Mouse (Mus musculus): ENCODE results near the gene Tbcc. TPM values are rescaled to one million over a fixed set of nuclear protein-coding genes. Genes with fewer than 3 reads are reported as not detected.

The Tbcc gene
- polyA plus RNA-seq, 1 experiment from 2014 or later: 43.7 TPM

DNA sequence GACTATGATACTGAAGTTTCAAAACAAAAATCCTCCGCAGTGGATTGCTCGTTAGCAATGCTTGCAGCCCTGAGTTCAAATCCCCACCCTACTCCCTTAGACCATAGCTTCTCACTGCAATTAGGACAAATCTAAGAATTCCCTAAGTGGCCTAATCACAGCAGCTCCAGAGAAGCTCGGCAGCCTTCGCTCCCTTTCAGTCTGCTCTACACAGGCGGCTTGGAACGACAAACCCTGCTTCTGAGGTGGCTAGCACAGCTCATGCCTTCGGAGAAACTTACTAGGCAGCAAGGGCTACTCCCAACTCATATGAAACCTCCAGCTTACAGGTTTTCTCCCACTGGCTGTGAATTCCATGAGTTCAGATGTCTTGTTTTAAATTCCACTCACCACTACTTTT, 36.4 kb upstream of the Tbcc start:
- Histone ChIP-seq H3K4me1 (replicated peaks; ENCODE audit: control insufficient read depth, insufficient read depth, low read length) (peaks cover 23% of the 10 kb centered on the region), H3K27ac (ENCODE audit: low read depth, low read length) (no peak overlapping the region), H3K36me3 (ENCODE audit: control insufficient read depth, insufficient read depth, low read length) (0 out of 2 replicates have a peak, but pooled peaks cover 2% of the 10 kb centered on the region), H3K4me2 (no peak overlapping the region), H3K9ac (ENCODE audit: low read depth, low read length) (no peak overlapping the region), H3K4me3 (ENCODE audit: low read depth, low read length) (no peak overlapping the region), H3K27me3 (replicated peaks; ENCODE audit: control insufficient read depth, insufficient read depth, low read length) (no peaks in the 10 kb centered on the region), H3K9me3 (ENCODE audit: control insufficient read depth, low read length) (no peaks in the 10 kb centered on the region)
- ATAC-seq (replicated peaks; ENCODE audit: low FRiP score) (no peak), DNase-seq (ENCODE audit: low spot score) (no peak)
- 78% methylated on average over 7 of the region's 7 CpGs for WGBS

DNA sequence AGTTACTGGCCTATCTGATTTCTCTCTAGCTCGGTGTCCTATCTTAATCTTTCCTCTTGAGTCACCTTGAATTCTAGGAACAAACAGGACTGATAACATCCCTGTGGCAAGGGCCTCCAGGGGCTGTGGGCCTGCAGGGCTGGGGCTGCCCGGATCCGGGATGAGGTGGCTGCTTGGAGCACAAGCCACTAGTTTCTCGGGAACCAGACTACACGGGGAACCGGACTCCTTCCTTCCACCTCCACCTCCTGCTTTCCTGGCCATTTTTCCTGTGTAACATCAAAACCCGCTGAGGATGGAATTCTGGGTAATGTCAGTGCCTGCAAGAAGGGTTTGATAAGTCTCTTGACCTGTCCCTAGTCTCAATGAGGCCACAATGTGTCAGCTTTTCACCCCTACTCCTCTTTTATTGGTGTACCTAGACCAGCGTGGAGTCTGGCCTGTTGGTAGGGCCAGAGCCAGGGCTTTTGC, 35.8 kb upstream of the Tbcc start:
- ATAC-seq (replicated peaks; ENCODE audit: low FRiP score): no peak

DNA sequence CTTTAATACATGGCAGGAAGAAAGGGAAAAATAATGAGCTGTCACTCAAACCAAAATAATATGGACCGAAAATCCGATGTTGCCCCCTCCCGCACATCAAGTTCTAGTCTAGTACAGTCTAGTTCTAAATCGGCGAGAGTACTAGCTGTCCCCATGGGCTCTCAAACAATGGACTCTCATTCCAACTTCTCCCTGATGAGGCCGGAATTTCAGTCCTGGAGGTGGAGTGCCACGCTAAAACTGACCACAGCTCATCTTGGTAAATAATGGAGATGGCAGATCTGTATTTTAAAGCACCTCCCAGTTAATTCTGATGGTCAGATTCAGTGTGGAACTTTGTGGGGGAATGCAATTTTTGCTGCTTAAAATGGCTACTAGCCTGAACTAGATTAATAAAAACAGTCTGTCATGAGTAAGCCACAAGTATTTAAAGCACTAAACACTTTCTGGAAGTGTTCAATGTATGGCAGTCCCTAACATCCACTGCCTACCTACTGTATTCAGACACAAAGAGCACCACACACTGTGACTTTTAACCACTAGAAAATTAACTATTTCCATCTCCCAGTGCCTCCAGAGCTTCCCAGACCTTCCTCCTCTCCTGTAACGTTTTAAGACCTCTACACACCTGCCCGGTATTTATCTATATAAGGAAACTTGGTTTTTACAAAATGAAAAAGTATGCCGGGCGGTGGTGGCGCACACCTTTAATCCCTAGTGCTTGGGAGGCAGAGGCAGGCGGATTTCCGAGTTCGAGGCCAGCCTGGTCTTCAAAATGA, 35.0 kb upstream of the Tbcc start:
- no peak for ATAC-seq (replicated peaks; ENCODE audit: low FRiP score)
- Histone ChIP-seq H3K36me3 (ENCODE audit: control insufficient read depth, insufficient read depth, low read length) (no peaks in the 10 kb centered on the region), H3K9ac (ENCODE audit: low read depth, low read length) (peak overlapping the region; percentile 99), H3K9me3 (ENCODE audit: control insufficient read depth, low read length) (no peaks in the 10 kb centered on the region), H3K27me3 (replicated peaks; ENCODE audit: control insufficient read depth, insufficient read depth, low read length) (no peaks in the 10 kb centered on the region), H3K27ac (ENCODE audit: low read depth, low read length) (peak overlapping the region; percentile 100), H3K4me3 (ENCODE audit: low read depth, low read length) (peak overlapping the region; percentile 96), H3K4me1 (replicated peaks; ENCODE audit: control insufficient read depth, insufficient read depth, low read length) (peaks cover 23% of the 10 kb centered on the region), H3K4me2 (peak overlapping the region; percentile 72)
- 65% methylated on average over 15 of the region's 15 CpGs for WGBS
- DNase-seq (ENCODE audit: low spot score): no peak

More for the DNA sequence above, 35.8 kb upstream of the Tbcc start:
- Histone ChIP-seq H3K9ac (ENCODE audit: low read depth, low read length) (peak overlapping the region; percentile 12), H3K27me3 (replicated peaks; ENCODE audit: control insufficient read depth, insufficient read depth, low read length) (no peaks in the 10 kb centered on the region), H3K36me3 (ENCODE audit: control insufficient read depth, insufficient read depth, low read length) (no peaks in the 10 kb centered on the region), H3K4me1 (replicated peaks; ENCODE audit: control insufficient read depth, insufficient read depth, low read length) (peaks cover 23% of the 10 kb centered on the region), H3K27ac (ENCODE audit: low read depth, low read length) (no peak overlapping the region), H3K9me3 (ENCODE audit: control insufficient read depth, low read length) (no peaks in the 10 kb centered on the region), H3K4me2 (peak overlapping the region; percentile 72), H3K4me3 (ENCODE audit: low read depth, low read length) (no peak overlapping the region)
- DNase-seq (ENCODE audit: low spot score): no peak
- WGBS: 52% methylated on average over 8 of the region's 8 CpGs

DNA sequence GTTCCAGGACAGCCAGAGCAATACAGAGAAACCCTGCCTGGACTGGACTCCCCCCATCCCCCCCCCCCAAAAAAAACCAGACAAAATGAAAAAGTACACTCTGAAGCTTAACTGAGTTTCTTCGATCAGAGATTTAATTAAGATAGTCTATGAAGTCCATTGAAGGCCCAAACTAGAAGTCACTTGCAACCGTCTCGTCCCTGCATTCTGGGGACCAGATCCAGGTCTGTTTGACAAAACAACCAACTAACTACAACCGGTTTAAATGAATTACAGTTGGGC, 34.4 kb upstream of the Tbcc start:
- ATAC-seq (replicated peaks; ENCODE audit: low FRiP score) (no peak), DNase-seq (ENCODE audit: low spot score) (no peak)
- Histone ChIP-seq H3K36me3 (ENCODE audit: control insufficient read depth, insufficient read depth, low read length) (no peaks in the 10 kb centered on the region), H3K9me3 (ENCODE audit: control insufficient read depth, low read length) (no peaks in the 10 kb centered on the region), H3K27ac (ENCODE audit: low read depth, low read length) (peak overlapping the region; percentile 100), H3K27me3 (replicated peaks; ENCODE audit: control insufficient read depth, insufficient read depth, low read length) (no peaks in the 10 kb centered on the region), H3K9ac (ENCODE audit: low read depth, low read length) (peak overlapping the region; percentile 99), H3K4me2 (peak overlapping the region; percentile 72), H3K4me3 (ENCODE audit: low read depth, low read length) (peak overlapping the region; percentile 96), H3K4me1 (replicated peaks; ENCODE audit: control insufficient read depth, insufficient read depth, low read length) (peaks cover 23% of the 10 kb centered on the region)
- WGBS: 16% methylated on average over 4 of the region's 4 CpGs

DNA sequence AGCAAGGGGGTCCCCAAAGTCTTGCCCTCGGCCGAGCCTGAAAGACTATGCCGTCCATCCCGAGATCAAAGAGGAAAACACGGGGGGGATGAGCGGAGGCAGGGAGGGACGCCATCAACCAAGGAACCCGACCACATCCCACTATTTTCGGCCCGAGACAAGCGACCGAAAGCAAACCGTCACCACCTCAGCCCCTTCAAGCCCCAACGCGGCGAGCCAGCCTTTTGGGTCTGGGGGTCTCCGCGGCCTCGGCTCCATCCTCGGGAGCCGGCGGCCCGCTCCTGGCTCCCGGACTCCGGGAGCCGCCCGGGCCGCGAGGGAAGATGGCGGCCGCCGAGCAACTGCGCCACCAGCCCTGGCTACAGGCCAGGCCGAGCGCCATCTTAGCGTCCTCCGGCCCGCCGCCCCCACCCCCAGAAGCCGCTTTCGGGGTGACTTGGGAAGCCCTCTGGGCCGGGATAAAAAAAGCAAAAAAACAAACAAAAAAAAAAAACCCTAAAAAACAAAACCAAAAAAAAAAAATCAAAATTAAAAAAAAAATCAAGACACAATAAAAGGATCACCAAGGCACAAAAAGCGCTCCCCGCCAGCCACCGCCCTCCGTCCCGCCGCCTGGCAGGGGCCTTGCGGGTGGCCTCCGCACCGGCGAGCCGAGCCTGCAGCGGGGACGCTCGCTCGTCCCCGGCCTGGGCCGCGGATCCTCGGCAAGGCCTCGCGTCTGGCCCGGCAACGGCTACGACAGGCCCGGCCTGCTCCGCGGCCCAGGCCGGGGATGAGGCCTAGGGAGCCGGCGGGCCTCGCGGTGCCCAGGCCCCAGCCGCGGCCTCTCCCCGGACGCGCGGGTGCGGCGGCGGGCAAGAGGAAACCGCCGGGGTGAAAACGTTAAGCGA, 33.8 kb upstream of the Tbcc start:
- H3K36me3 ChIP-seq (ENCODE audit: control insufficient read depth, insufficient read depth, low read length): no peaks in the 10 kb centered on the region
- under 1% methylated on average over 87 of the region's 87 CpGs for WGBS
- peak overlapping the region; percentile 99 for H3K9ac ChIP-seq (ENCODE audit: low read depth, low read length)
- peak overlapping the region; percentile 72 for H3K4me2 ChIP-seq
- H3K4me1 ChIP-seq (replicated peaks; ENCODE audit: control insufficient read depth, insufficient read depth, low read length): peaks cover 23% of the 10 kb centered on the region
- DNase-seq (ENCODE audit: low spot score): peak; percentile 77
- ATAC-seq (replicated peaks; ENCODE audit: low FRiP score): peak; percentile 57
- no peaks in the 10 kb centered on the region for H3K9me3 ChIP-seq (ENCODE audit: control insufficient read depth, low read length)
- H3K27me3 ChIP-seq (replicated peaks; ENCODE audit: control insufficient read depth, insufficient read depth, low read length): no peaks in the 10 kb centered on the region
- H3K4me3 ChIP-seq (ENCODE audit: low read depth, low read length): peak overlapping the region; percentile 96
- peak overlapping the region; percentile 100 for H3K27ac ChIP-seq (ENCODE audit: low read depth, low read length)

DNA sequence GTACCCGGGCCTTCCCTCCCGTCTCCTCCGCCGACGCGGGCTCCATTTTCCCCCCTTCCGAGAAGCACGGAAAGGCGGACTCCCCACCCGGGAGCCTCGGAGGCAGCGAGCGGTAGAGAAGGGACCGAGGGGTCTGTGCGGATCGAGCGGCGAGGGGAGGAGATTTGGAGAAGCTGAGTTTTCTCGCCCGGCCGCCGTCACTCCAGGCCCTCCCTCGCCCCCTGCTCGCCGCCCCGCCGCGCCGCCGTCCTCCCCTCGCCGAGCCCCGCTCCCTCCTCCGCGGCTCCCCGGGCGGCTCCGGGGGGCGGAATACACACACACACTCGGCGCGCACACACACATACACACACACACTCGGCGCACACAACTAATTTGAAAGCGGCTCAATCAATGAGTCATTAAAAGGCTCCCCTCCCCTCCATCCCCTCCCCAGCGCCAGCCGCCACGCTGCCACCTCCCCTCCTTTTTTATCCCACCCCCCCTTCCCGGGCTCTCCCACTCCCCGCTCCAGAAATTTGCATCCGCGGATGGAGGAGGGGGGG, 33.1 kb upstream of the Tbcc start:
- Histone ChIP-seq H3K4me3 (ENCODE audit: low read depth, low read length) (peak overlapping the region; percentile 96), H3K4me2 (peak overlapping the region; percentile 72), H3K4me1 (replicated peaks; ENCODE audit: control insufficient read depth, insufficient read depth, low read length) (peaks cover 23% of the 10 kb centered on the region), H3K27me3 (replicated peaks; ENCODE audit: control insufficient read depth, insufficient read depth, low read length) (no peaks in the 10 kb centered on the region), H3K27ac (ENCODE audit: low read depth, low read length) (peak overlapping the region; percentile 100), H3K9me3 (ENCODE audit: control insufficient read depth, low read length) (no peaks in the 10 kb centered on the region), H3K36me3 (ENCODE audit: control insufficient read depth, insufficient read depth, low read length) (no peaks in the 10 kb centered on the region), H3K9ac (ENCODE audit: low read depth, low read length) (peak overlapping the region; percentile 99)
- ATAC-seq (replicated peaks; ENCODE audit: low FRiP score): peak; percentile 72
- WGBS: 0% methylated on average over 36 of the region's 52 CpGs
- peak; percentile 84 for DNase-seq (ENCODE audit: low spot score)

DNA sequence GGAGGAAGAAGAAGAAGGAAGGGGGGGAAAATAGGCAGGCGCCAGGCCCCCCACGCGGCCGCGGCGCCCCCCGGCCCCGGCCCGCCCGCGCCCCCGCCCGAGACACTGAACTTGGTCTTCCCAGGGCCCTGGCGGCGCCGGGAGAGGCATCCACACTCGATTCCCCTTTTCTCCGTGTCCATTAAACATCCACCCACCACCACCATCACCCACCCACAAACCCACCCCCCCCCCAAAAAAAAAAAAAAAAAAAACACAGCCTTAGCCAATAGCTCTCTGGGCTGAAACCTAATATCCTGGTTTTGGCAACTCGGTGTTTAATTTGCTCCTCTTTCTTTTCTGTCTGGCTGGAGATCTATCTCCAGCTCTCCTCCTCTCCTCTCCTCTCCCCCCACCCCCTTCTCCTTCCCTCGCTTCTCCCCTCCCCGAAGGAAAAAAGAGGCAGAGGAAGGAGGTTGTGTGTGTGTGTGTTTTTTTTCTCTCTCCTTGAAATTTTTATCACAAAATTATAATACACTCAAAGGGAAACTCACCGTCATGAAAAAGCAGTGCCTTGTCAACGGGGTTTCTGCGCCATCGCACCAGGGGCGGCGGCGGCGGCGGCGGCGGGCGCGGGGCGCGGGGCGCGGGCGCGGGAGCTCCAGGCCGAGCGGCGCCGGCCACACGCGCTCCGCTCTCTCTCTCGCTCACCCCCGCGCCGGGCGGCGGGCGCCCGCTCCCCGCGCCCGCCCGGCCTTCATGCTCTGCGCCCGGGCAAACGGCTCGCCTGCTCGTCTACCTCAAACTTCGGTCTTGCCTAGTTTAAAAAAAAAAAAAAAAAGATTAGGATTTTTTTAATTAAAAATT, 32.4 kb upstream of the Tbcc start, which contains the start of gene Bicral:
Gene Bicral, minus strand, starts transcription at position 580 of the 846 bp plus-strand sequence.
- no peaks in the 10 kb centered on the region for H3K27me3 ChIP-seq (replicated peaks; ENCODE audit: control insufficient read depth, insufficient read depth, low read length)
- no peaks in the 10 kb centered on the region for H3K36me3 ChIP-seq (ENCODE audit: control insufficient read depth, insufficient read depth, low read length)
- H3K4me2 ChIP-seq: peak within 1 kb of the TSS; percentile 72
- peak within 1 kb of the TSS; percentile 96 for H3K4me3 ChIP-seq (ENCODE audit: low read depth, low read length)
- DNase-seq (ENCODE audit: low spot score) (peak; percentile 78), ATAC-seq (replicated peaks; ENCODE audit: low FRiP score) (peak; percentile 36; the same call in 1 of the 2 replicates)
- peak within 1 kb of the TSS; percentile 100 for H3K27ac ChIP-seq (ENCODE audit: low read depth, low read length)
- peak within 1 kb of the TSS; percentile 99 for H3K9ac ChIP-seq (ENCODE audit: low read depth, low read length)
- H3K9me3 ChIP-seq (ENCODE audit: control insufficient read depth, low read length): no peaks in the 10 kb centered on the region
- H3K4me1 ChIP-seq (replicated peaks; ENCODE audit: control insufficient read depth, insufficient read depth, low read length): peaks cover 22% of the 10 kb centered on the region
- WGBS: under 1% methylated on average over 56 of the region's 65 CpGs
